Mouse (Mus musculus) gastrocnemius, postnatal 36 days (tissue): ENCODE data around the gene Cfap157. TPM values are rescaled to one million over a fixed set of nuclear protein-coding genes. Genes with fewer than 3 reads are reported as not detected.

ENCODE experiments used
- DNase-seq, 2 experiments: peaks; one replicate each; pipeline ENCODE4 v3.0.0; 2022
- intact Hi-C: fragments of 180-260 bp; cut with DNase I; formaldehyde crosslinking; loops from one replicate; pipeline ENCODE4 v1.15.1; 2025
- long read RNA-seq, 2 experiments: library from polyadenylated mRNA; stranded (forward); transcript quantifications; one replicate each; pipeline ENCODE4 v2.0.0; 2021
- total RNA-seq, 2 experiments: library from RNA; stranded (reverse); gene quantifications; 2 replicates each; pipeline ENCODE4 v1.2.3; 2021

Gene Cfap157
- total RNA-seq = not detected
- long read RNA-seq, experiment 1 = 0 reads
- long read RNA-seq, experiment 2 = 0 reads

DNA sequence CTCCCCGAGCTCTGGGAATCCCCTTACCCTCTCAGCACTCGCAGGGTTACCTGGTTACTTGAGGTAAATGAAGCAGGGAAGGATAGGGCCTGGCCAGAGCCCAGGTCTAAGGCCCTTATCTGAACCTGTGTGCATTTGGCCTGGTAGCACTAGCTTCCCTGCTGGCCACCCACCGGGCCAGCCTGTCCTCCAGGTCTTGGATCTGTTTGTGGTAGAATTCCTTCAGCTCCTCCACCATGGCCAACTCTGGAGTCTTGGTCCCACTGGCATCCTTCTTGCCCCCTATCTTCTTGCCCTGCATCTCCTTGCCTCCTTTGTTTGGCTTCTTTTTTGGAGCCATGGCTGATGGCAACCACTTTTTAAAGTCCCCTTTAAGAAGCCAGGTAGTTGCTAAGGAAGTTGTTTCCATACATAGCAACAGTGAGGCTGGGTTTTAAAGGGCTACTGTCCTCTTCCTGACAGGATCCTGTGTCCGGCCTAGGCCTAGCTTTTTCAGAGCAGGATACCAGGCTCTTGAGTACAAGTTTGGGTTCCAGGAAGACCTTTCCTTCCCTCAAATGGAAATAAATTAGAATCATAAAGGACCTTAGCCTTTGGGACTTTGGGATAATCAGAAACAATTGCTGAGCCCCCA is at the start of gene Cfap157:
Cfap157 (minus strand) TSS at position 381 of the 634 bp plus-strand sequence.
- DNase-seq = no peak
- intact Hi-C loops = no loop called here

DNA sequence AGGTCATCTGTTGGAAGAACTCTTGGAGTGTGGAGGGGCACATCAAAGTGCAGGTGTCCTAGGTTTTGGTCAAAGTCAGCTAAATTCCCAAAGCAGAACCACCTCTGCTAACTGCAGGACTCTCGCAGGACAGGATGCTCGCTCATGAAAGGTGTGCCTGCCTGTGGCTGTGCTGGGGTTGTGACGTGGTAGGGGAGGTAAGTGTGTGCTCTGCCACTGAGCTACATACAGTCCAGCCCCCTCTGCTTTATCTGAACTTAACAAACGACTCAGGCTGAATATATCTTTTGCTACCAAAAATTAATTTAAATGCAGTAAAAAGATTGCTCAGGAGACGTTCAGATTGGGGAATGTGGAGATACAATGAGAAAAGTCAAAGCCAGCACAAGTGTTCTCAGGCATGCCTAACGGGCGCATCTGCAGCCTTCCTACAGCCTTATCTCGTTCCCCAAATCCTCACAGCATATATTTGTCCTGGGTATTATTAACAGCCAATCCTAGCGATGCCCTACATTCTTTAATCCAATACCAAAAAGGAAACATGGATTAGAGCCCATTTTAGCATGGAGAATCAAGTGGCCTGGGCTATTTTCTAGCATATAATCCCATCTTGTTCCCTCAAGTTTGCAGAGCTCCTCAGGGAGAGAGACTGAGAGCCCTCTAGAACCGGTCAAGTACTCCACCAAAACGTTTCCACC is 44.9 kb upstream of the Cfap157 start:
- intact Hi-C loops = no loop called here
- no peak for DNase-seq

GRCm38 (mm10) chr2:32825796-32826195 is 41.6 kb upstream of the Cfap157 start:
- intact Hi-C loops = no loop called here
- DNase-seq = no peak

DNA sequence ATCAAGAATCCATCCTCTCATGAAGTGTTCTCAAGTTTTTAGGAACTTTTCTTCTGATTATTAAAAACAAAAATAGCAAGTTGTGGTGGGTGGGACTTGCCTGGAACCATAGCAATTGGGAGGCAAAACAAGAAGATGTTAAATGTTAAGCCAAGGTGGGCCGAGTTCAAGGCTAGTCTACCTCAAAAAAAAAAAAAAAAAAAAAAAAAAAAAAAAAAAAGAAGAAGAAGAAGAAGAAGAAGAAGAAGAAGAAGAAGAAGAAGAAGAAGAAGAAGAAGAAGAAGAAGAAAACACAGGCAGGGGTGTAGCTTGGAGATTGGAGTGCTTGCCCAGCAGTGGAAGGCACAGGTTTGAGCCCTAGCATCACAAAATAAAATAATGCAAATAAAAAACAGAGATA is 40.5 kb upstream of the Cfap157 start:
- intact Hi-C loops = no loop called here
- no peak for DNase-seq

DNA sequence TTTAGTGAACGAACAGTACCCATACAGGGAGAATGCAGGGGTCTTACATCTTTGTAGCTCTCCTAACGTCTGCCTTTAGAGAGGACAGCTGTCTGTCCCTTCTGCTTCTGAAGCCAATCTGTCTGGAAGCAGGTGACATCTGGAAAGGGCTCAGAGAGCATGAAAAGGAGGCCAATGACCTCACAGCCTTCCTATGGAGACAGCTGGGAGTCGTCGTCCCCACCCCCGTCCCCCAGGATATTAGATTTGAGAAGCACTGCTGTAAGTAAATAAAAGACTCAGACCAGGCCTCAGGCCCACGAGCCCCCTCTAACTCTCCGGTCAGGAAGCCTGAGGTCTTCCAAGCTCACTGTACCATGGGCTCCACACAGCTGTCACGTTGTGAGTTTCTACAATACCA is 40.0 kb upstream of the Cfap157 start:
- intact Hi-C loops = no loop called here
- no peak for DNase-seq

DNA sequence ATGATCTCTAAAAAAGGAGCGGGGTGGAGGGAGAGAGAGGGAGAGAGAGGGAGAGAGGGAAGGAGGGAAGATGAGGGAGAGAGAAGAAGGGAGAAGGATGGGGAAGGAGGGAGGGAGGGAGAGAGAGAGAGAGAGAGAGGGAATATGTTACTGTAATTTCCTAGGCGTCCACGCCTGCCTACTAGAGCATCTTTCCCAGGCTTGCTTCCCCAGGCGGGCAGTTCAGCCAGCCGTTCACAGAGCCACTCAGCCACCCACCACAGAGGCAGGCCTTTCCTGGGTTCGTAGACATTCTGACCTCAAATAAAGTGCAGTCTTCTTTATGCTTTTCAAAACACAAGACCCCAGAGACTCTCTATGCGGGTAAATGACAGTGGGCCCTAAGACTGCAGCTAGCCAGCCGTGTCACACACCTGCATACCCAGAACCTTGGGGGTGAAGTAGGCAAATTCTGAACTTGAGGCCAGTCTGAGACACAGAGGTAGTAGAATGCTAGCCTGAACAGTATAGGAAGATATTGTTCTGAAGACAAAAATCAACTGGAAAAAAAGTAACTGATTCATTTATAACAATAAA is 39.4 kb upstream of the Cfap157 start:
- intact Hi-C loops = loop anchor here (2.0 kb wide), 1 partner anchor 29 kb away; no protein-coding TSS in a partner anchor
- DNase-seq = no peak

DNA sequence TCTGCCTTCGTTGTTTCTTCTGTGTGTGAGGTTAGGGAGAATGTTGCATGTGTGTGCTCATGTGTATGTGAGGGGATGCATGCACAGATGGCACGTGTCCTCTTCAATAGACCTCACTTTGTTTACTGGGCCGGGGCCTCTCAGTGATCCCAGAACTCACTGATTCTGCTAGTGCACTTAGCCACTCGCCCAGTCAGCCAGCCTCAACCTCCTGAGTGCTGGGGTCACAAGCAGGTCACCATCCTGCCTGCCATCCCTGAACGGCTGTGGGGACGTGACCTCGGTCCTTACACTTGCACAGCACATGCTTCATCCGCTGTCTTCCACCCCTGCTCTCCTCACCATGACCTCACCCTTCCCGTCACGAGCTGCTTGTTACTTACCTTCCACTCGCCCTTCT is 38.9 kb upstream of the Cfap157 start:
- intact Hi-C loops = loop anchor here (2.0 kb wide), 1 partner anchor 30 kb away; no protein-coding TSS in a partner anchor
- no peak for DNase-seq

GRCm38 (mm10) chr2:32822643-32823042 is 38.4 kb upstream of the Cfap157 start:
- no peak for DNase-seq

DNA sequence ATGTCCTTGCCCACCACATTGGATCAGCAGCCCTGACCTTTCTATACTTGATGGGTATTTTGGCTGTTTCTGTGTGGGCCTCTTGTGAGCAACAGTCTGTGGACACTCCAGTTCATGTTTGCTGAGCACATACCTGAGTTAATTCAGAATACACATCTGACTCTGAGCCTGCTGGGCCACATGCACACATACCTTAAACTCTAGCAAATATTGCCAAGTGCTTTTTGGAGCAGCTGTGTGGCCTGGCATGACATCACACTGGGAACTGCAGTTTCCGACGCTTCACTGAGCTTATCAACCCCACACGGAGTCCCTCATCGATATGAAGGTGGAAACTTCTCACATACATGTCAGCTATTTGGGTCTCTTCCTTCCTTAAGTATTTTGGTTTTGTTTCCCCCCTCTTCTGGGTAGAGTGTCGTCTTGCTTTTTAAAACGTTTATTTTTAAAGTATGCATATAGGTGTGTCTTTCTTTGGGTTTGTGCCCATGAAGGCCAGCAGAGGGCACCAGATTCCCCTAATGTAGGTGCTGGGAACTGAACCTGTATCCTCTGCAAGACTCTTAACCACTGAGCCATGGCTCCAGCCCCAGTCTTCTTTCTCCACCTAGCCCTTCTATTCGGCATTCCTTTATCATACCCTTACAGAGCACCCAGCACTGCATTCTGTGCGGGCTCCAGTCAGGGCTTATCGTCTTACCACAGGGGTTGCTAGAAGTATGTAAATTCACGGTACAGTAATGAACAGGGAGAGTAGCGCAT is 37.0 kb upstream of the Cfap157 start:
- DNase-seq = no peak
- intact Hi-C loops = no loop called here

More at GRCm38 (mm10) chr2:32822643-32823042, 38.4 kb upstream of the Cfap157 start:
- intact Hi-C loops = loop anchor here (2.0 kb wide), 1 partner anchor 30 kb away; no protein-coding TSS in a partner anchor

GRCm38 (mm10) chr2:32818208-32818607 is 34.0 kb upstream of the Cfap157 start:
- DNase-seq = no peak
- intact Hi-C loops = no loop called here

DNA sequence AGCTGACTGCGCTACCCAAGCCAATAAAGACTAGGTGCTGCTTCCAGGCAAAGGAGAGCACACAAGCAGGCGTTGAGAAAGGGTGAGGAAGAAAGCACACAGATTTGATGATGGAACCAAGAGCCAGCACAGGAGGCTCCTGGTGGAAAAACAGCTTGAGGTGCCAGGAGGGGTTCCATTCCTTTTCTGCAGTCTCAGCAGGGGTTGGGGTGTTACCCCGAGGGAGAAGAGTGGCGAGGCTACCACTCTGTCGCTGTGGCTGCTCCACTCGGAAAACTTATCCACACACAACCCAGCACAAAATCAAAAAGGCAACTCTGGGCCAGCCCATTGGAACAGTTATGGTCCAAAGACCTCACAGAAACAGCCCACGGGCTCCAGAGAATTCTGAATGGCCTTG is 33.4 kb upstream of the Cfap157 start:
- intact Hi-C loops = no loop called here
- DNase-seq = no peak

- intact Hi-C loops = no loop called here
- no peak for DNase-seq
Observed at GRCm38 (mm10) chr2:32816946-32817581, 32.8 kb upstream of the Cfap157 start.

DNA sequence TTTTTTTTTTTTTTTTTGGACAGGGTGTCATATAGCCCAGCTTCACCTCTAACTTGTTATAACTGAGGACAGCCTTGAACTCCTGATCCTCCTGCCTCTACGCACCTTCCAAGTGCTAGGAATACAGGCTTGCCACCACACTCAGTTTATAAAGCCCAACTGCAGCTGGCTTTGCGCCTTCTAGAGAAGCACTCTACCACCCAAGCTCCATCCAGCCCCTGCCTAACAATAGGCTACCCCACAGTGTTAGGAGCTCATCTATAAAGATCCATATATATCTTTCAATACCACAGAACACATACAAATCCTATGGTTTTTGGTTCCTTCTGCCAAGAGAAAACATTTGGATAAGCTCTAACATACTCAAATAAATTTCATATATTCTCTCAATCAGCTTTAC is 32.3 kb upstream of the Cfap157 start:
- intact Hi-C loops = no loop called here
- DNase-seq = no peak

- DNase-seq = no peak
- intact Hi-C loops = no loop called here
Observed at GRCm38 (mm10) chr2:32811959-32812358, 27.7 kb upstream of the Cfap157 start.

DNA sequence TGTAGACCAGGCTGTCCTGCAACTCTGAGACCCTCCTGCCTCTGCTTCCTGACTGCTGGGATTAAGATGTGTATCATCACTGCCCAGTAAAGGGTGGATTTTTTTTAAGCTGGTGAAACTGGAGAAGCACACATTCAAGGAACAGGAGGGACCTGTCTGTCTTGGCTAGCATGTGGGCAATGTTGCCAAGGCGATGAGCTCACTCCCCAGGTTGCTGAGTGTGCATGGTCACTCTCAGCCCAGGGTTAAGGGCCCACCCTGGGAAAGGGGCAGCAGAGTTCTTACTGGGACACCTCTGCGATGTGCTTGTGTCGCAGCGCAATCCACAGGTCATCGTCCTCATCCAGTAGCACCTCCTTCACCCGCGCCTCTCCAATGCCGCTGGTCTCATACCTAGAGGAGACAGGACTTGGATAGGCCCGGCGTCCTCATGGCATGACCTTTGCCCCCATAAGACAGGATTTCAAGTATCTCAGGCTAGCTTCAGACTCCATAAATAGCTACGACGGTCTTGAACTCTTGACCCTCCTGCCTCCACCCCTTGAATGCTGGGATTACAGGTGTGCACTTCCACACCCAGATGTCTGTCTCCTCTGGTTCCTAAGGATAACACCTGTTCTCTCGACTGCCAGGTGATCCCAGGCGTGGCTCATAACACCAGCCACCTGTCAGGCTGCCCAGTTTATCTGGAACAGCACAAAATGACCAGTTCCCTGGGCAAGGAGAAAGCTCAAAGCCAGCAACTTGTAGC is 24.8 kb upstream of the Cfap157 start:
- DNase-seq = no peak
- intact Hi-C loops = no loop called here

DNA sequence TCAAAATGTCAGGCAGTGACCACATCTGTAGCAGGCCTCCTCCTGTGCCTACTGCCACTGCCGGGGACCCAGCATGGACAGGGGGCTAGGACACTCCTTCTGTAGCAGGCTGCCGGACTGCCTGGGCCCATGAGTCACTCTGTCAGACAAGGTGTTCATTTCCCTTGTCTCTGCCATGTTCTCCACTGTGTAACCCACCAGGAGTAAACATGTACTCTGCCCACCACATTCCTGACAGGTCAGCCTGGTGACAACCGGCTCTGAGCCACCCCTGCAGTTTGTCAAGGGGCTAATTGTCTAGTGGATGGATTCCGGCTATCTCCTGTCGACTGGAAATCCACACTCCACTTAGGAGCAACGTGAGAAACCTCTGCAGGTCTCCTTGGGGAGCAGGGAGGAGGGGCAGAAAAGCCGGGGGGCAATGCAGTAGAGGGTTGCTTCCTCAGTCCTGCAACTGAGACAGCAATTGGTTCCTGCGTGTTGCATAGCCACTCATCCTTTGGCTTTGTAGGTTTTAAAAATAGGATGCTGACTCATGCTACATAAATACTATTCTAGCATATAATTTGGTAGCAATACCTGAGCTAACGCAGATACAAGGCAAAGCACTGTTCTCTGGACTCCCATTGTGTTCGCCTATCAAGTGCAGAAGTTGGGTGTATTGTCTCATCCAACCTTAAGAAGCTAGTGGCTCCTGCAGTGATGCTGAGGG is 14.2 kb upstream of the Cfap157 start:
- intact Hi-C loops = no loop called here
- no peak for DNase-seq

- DNase-seq = no peak
- intact Hi-C loops = no loop called here
Observed at GRCm38 (mm10) chr2:32795748-32796418, 11.7 kb upstream of the Cfap157 start.

DNA sequence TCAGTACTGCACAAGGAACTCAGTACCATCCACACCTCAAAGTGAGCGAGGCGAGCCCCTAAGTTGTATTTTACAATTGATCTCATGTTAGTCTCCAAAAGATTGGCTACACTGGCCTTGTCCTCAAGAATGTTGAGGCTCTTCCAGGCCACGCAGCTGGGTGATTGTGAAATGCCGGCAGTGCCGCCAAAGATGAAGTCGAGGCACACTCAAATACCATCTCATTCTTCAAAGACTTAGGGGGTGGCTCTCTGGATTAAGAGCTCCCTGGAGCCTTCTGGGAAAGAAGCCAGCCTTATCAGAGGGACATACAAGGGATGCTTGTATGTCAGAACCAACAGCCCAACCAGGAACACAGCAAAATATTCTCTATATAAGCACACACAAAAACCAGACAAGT is 7.1 kb upstream of the Cfap157 start:
- intact Hi-C loops = loop anchor here (5.0 kb wide), 2 partner anchors 46 to 131 kb away; no protein-coding TSS in a partner anchor
- DNase-seq = peak; percentile 66 to 72

DNA sequence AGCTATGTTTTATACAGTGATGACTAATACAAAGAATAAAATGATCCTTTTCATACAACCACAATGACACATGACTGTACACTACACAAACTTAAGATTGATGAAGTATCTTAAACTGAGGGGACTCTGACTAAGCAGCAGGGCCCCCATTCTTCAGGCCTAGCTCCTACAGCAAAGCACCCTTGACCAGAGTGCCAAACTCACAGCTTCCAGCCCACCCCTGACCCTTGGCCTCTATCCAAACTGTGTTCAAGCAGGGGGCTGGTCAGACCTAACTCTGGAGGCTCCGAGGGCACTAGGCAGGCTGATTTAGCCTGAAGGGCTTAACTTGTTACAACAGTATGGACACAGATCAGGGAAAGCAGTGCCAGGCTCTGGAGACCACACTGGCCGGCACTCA is 4.4 kb upstream of the Cfap157 start:
- intact Hi-C loops = no loop called here

More for the DNA sequence above, 4.4 kb upstream of the Cfap157 start:
- no peak for DNase-seq
